In the genomic region with DNA sequence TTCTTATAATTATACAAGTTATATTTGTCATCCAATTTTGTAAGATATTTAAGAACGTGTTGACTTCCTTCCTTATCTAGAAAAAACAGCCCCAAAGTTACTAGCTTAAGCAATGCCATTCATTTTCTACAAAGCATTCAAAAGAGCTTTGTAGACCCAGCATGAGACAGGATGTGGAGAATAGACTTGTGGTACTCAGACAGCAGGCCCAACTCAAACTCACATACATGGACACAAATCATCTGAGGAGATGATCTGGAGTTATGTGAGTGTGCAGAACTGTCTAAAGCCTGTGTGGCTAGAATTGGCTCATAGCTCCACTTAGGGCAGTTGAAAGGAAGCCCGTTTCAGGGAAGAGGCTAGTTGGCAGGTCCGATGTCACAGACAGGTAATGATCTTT, we compare ENCODE assay signal across 25 mouse cellular contexts.
A peak's percentile ranks its signal among the peaks of the same experiment; 100 is the strongest.
DNase-seq lines count a peak whose midpoint lies in the region; ATAC-seq lines count a peak whose summit lies in the region.
"Had no signal": no experiment of that assay in that cellular context is flagged by ENCODE, and none has a peak within 500 bp of the region (broad histone marks: within the 10 kb centered on the region; RNA-seq: fewer than 3 reads in every experiment).

No protein-coding gene starts in this region.

- no peak for DNase-seq in lung, postnatal 14 days
- DNase-seq in midbrain, embryonic 11.5 days (ENCODE audit: low spot score, missing footprints) = peak; percentile 67
- no peak for DNase-seq in midbrain, embryonic 10.5 days (ENCODE audit: low spot score)
- peak; percentile 5 for DNase-seq in lung, postnatal 36 days
- DNase-seq in cerebellum, postnatal 14 days = no peak
- no peak for DNase-seq in cerebellum, adult 18-20 months
- DNase-seq: adrenal gland, postnatal 14 days; cerebellum, adult 2 months; cerebellum, postnatal 10 days; embryo, embryonic 11 days; gastrocnemius, adult 2 months; gastrocnemius, postnatal 36 days; heart, adult 11 months; heart, postnatal 4 days had no signal

- no peaks in the 10 kb centered on the region for H3K27me3 ChIP-seq in lung, embryonic 15.5 days
- no peaks in the 10 kb centered on the region for H3K27me3 ChIP-seq in midbrain, embryonic 11.5 days (ENCODE audit: control insufficient read depth, insufficient read depth, low read length)
- no peaks in the 10 kb centered on the region for H3K27me3 ChIP-seq in midbrain, embryonic 10.5 days (ENCODE audit: low read depth, poor library complexity, severe bottlenecking)
- H3K27me3 ChIP-seq: CH12.LX; embryonic facial prominence, embryonic 15.5 days; heart, embryonic 13.5 days; hindbrain, embryonic 12.5 days; Patski had no signal

- no peaks in the 10 kb centered on the region for H3K4me1 ChIP-seq in lung, embryonic 15.5 days
- no peaks in the 10 kb centered on the region for H3K4me1 ChIP-seq in midbrain, embryonic 11.5 days (ENCODE audit: control insufficient read depth, insufficient read depth, low read length)
- H3K4me1 ChIP-seq in midbrain, embryonic 10.5 days = no peaks in the 10 kb centered on the region
- H3K4me1 ChIP-seq: embryonic facial prominence, embryonic 15.5 days; forebrain, embryonic 10.5 days; hindbrain, embryonic 12.5 days had no signal

- H3K9ac ChIP-seq in lung, embryonic 15.5 days = no peak overlapping the region
- H3K9ac ChIP-seq in midbrain, embryonic 11.5 days (ENCODE audit: low read length) = no peak overlapping the region
- H3K9ac ChIP-seq: embryonic facial prominence, embryonic 15.5 days; heart, embryonic 13.5 days; hindbrain, embryonic 12.5 days had no signal

- no peaks in the 10 kb centered on the region for H3K9me3 ChIP-seq in lung, embryonic 15.5 days
- H3K9me3 ChIP-seq in midbrain, embryonic 11.5 days (ENCODE audit: control insufficient read depth, low read length) = no peaks in the 10 kb centered on the region
- H3K9me3 ChIP-seq in midbrain, embryonic 10.5 days (replicated peaks) = no peaks in the 10 kb centered on the region
- H3K9me3 ChIP-seq: embryonic facial prominence, embryonic 15.5 days; forebrain, embryonic 10.5 days; heart, embryonic 13.5 days; hindbrain, embryonic 12.5 days had no signal

- H3K4me2 ChIP-seq in lung, embryonic 15.5 days = no peak overlapping the region
- H3K4me2 ChIP-seq in midbrain, embryonic 11.5 days = no peak overlapping the region
- H3K4me2 ChIP-seq: embryonic facial prominence, embryonic 15.5 days; heart, embryonic 13.5 days; hindbrain, embryonic 12.5 days had no signal

- H3K27ac ChIP-seq in lung, embryonic 15.5 days = peak overlapping the region; percentile 42; the same call in 1 of the 2 replicates
- H3K27ac ChIP-seq in midbrain, embryonic 11.5 days (ENCODE audit: low read depth, low read length) = no peak overlapping the region
- no peak overlapping the region for H3K27ac ChIP-seq in midbrain, embryonic 10.5 days (replicated peaks)
- H3K27ac ChIP-seq: embryonic facial prominence, embryonic 15.5 days; forebrain, embryonic 10.5 days; gastrocnemius, adult 2 months; heart, embryonic 13.5 days; hindbrain, embryonic 12.5 days had no signal

- H3K36me3 ChIP-seq in lung, embryonic 15.5 days = no peaks in the 10 kb centered on the region
- H3K36me3 ChIP-seq in midbrain, embryonic 11.5 days (ENCODE audit: control insufficient read depth, insufficient read depth, low read length) = no peaks in the 10 kb centered on the region
- peaks cover 7% of the 10 kb centered on the region; the same call in 1 of the 2 replicates for H3K36me3 ChIP-seq in midbrain, embryonic 10.5 days
- H3K36me3 ChIP-seq: embryonic facial prominence, embryonic 15.5 days; forebrain, embryonic 10.5 days; hindbrain, embryonic 12.5 days had no signal

- no peak overlapping the region for H3K4me3 ChIP-seq in lung, embryonic 15.5 days
- no peak overlapping the region for H3K4me3 ChIP-seq in midbrain, embryonic 11.5 days (ENCODE audit: low read depth, low read length)
- H3K4me3 ChIP-seq in midbrain, embryonic 10.5 days = no peak overlapping the region
- H3K4me3 ChIP-seq: embryonic facial prominence, embryonic 15.5 days; erythroblast, embryonic 14.5 days; forebrain, embryonic 10.5 days; gastrocnemius, adult 2 months; heart, embryonic 13.5 days; hindbrain, embryonic 12.5 days had no signal

- 36% methylated on average over 3 of the region's 3 CpGs for WGBS in lung, embryonic 15.5 days
- 91% methylated on average over 3 of the region's 3 CpGs for WGBS in midbrain, embryonic 11.5 days
- WGBS in midbrain, embryonic 10.5 days = 88% methylated on average over 3 of the region's 3 CpGs

- peak; percentile 81; the same call in 1 of the 2 replicates for ATAC-seq in lung, embryonic 15.5 days (ENCODE audit: borderline replicate concordance, extremely low read depth, low FRiP score, low TSS enrichment)
- ATAC-seq in midbrain, embryonic 11.5 days (ENCODE audit: low FRiP score) = no peak
- ATAC-seq: activated CD4-positive, CD25-positive, alpha-beta regulatory T cell, adult 4 months; forebrain, embryonic 14.5 days; hindbrain, embryonic 16.5 days; Patski had no signal

Comparison
In these comparisons a context has a peak if more than half of its experiments do, and no peak if none do; other contexts are left out.
1. DNase-seq: peak in midbrain, embryonic 11.5 days (single experiment) and lung, postnatal 36 days (single experiment); none in lung, postnatal 14 days (single experiment), midbrain, embryonic 10.5 days (single experiment), cerebellum, postnatal 14 days (0 of 2) and cerebellum, adult 18-20 months (0 of 2).